Mouse (Mus musculus): Measurements from ENCODE around the gene Togaram2. TPM values are rescaled to one million over a fixed set of nuclear protein-coding genes. Genes with fewer than 3 reads are reported as not detected.

Gene Togaram2
- polyA plus RNA-seq, 1 experiment from 2014 or later, result 3.4 TPM

DNA sequence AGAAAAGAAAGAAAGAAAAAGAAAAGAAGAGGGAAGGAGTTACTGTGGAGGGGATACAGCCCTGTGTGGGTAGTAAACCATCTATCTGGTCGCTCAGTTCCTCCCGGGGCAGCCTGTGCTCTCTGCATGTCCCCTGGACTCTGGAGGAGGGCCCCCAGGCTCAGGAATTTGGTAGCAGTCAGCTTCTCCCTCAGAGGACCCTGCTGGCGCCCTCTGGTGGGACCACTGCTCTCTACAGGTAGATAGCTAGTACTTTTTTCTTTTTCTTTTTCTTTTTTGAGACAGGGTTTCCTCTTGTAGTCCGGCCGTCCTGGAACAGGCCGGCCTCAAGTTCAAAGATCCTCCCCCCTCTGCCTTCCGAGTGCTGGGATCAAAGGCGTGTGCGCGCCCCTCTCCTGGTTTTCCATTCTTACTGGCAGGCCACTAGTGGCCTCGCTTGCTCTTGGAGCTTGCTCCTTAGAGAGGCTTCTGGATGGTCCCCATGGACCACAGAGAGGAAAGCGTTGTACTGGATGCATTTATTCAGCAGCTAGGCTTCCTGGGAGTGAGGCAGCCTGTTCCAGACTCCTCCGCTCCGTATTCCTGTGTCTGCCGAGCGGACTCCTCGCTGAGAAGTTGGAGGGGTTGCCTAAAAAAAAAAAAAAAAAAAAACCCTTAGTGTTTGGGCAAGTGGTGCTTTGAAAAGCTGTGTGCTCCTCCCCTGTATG is 1.1 kb upstream of the Togaram2 start:
- H3K27me3 ChIP-seq (ENCODE audit: control insufficient read depth, insufficient read depth, low read depth, low read length), result no peaks in the 10 kb centered on the region
- H3K4me3 ChIP-seq (ENCODE audit: low read length), result no peak overlapping the region
- WGBS, result 40% methylated on average over 17 of the region's 17 CpGs
- 0 out of 2 replicates have a peak overlapping the region, but pooled peaks have one; percentile 15 for H3K27ac ChIP-seq (ENCODE audit: low read length)
- no peaks in the 10 kb centered on the region for H3K9me3 ChIP-seq (ENCODE audit: control insufficient read depth, low read length)
- H3K36me3 ChIP-seq (ENCODE audit: control insufficient read depth, insufficient read depth, low read length), result no peaks in the 10 kb centered on the region
- ATAC-seq (ENCODE audit: low read depth), result no peak
- no peak overlapping the region for H3K4me2 ChIP-seq (ENCODE audit: low read depth, low read length)
- H3K4me1 ChIP-seq (replicated peaks; ENCODE audit: control insufficient read depth, insufficient read depth, low read length), result peaks cover 35% of the 10 kb centered on the region
- H3K9ac ChIP-seq (ENCODE audit: low read length), result no peak overlapping the region

DNA sequence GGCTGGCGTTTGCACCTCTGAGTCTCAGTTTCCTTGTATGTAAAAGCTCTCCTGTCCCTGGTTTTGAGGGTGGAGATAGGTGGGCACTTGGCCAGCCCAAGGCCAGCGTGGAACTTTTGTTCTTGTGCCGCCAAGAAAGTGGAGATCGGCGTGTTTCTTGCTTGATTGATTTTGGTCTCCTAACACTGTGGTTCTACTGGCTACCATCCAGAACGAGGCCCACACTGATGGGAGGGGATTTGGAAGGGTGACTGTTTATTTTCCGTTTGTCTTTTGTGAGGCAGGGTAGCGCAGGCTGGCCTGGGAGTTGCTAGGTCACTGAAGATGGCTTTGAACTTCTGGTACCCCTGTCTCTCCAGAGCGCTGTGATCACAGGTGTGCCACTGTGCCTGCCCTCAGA is 875 bp downstream of the Togaram2 start:
- WGBS, result 43% methylated on average over 9 of the region's 9 CpGs
- Histone ChIP-seq H3K9ac (ENCODE audit: low read length) (0 out of 2 replicates have a peak overlapping the region, but pooled peaks have one; percentile 22), H3K4me1 (replicated peaks; ENCODE audit: control insufficient read depth, insufficient read depth, low read length) (peaks cover 30% of the 10 kb centered on the region), H3K36me3 (ENCODE audit: control insufficient read depth, insufficient read depth, low read length) (no peaks in the 10 kb centered on the region), H3K9me3 (ENCODE audit: control insufficient read depth, low read length) (no peaks in the 10 kb centered on the region), H3K4me3 (ENCODE audit: low read length) (no peak overlapping the region), H3K4me2 (ENCODE audit: low read depth, low read length) (no peak overlapping the region), H3K27ac (ENCODE audit: low read length) (peak overlapping the region; percentile 72; the same call in 1 of the 2 replicates), H3K27me3 (ENCODE audit: control insufficient read depth, insufficient read depth, low read depth, low read length) (no peaks in the 10 kb centered on the region)
- peak; percentile 27 for ATAC-seq (ENCODE audit: low read depth)

DNA sequence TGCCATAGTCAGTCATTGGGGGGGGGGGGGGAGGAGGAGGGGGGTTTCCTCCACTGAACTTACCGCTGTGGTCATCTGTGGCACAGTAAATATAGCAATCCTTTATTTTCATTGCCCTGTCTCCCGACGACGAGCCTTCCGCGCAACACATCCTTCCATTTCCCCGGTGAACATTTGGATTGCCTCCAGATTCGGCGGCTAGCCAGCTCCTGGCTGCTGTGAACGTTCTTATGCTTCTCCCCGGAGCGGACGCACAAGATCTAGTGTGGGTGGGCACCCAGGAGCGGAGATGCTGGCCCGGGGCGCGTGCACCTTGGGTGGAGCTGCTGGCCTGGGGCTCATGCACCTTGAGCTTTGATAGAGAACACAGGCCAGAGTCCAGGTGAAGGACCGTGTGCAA is 1.8 kb downstream of the Togaram2 start:
- no peak overlapping the region for H3K27ac ChIP-seq (ENCODE audit: low read length)
- H3K4me1 ChIP-seq (replicated peaks; ENCODE audit: control insufficient read depth, insufficient read depth, low read length), result peaks cover 30% of the 10 kb centered on the region
- no peak overlapping the region for H3K4me3 ChIP-seq (ENCODE audit: low read length)
- WGBS, result 52% methylated on average over 18 of the region's 18 CpGs
- H3K27me3 ChIP-seq (ENCODE audit: control insufficient read depth, insufficient read depth, low read depth, low read length), result no peaks in the 10 kb centered on the region
- no peak overlapping the region for H3K4me2 ChIP-seq (ENCODE audit: low read depth, low read length)
- no peaks in the 10 kb centered on the region for H3K9me3 ChIP-seq (ENCODE audit: control insufficient read depth, low read length)
- no peak overlapping the region for H3K9ac ChIP-seq (ENCODE audit: low read length)
- no peaks in the 10 kb centered on the region for H3K36me3 ChIP-seq (ENCODE audit: control insufficient read depth, insufficient read depth, low read length)
- no peak for ATAC-seq (ENCODE audit: low read depth)

DNA sequence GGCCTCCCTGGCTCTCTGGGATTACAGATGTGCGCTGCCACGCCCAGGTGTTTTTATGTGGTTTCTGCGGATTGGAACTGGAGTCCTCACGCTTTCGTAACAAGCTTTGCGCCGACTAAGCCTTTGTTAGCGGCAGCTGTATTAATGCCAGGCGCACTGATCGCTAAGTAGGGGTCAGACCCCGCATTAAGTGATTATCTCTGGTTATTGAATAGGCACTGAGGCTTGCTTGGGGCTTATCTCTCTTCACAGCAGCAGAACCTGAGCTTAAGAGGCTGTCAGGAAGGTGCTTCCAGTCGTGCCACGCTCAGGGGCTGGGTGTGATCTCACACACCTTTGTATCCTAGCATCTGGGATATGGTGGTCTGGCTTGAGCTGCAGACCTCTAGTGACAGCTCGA is 8.6 kb downstream of the Togaram2 start:
- no peak for ATAC-seq (ENCODE audit: low read depth)
- H3K4me1 ChIP-seq (replicated peaks; ENCODE audit: control insufficient read depth, insufficient read depth, low read length), result no peaks in the 10 kb centered on the region
- H3K27ac ChIP-seq (ENCODE audit: low read length), result no peak overlapping the region
- H3K9me3 ChIP-seq (ENCODE audit: control insufficient read depth, low read length), result no peaks in the 10 kb centered on the region
- H3K4me3 ChIP-seq (ENCODE audit: low read length), result no peak overlapping the region
- H3K27me3 ChIP-seq (ENCODE audit: control insufficient read depth, insufficient read depth, low read depth, low read length), result no peaks in the 10 kb centered on the region
- no peaks in the 10 kb centered on the region for H3K36me3 ChIP-seq (ENCODE audit: control insufficient read depth, insufficient read depth, low read length)
- H3K4me2 ChIP-seq (ENCODE audit: low read depth, low read length), result no peak overlapping the region
- no peak overlapping the region for H3K9ac ChIP-seq (ENCODE audit: low read length)
- WGBS, result 78% methylated on average over 14 of the region's 14 CpGs

DNA sequence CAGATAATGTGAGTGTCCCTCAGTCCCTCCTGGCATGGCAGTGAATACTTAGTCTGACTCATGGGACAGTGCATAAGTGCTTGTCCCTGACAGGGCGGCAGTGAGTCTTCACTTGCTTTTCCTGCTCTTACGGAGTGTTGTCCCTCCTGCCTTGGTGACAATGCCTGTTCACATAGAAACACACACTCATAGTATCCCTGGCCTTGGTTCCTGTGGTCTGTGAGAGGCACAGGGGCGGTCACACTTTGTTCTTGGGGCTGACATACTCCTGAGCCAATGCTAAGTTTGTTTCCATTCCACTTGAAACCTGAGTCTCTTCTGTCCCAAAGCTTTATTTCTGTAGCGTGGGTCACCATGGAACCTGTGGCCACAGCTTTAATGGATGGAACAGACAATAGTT is 9.3 kb downstream of the Togaram2 start:
- Histone ChIP-seq H3K27ac (ENCODE audit: low read length) (no peak overlapping the region), H3K4me1 (replicated peaks; ENCODE audit: control insufficient read depth, insufficient read depth, low read length) (no peaks in the 10 kb centered on the region), H3K27me3 (ENCODE audit: control insufficient read depth, insufficient read depth, low read depth, low read length) (no peaks in the 10 kb centered on the region), H3K36me3 (ENCODE audit: control insufficient read depth, insufficient read depth, low read length) (no peaks in the 10 kb centered on the region), H3K4me3 (ENCODE audit: low read length) (no peak overlapping the region), H3K4me2 (ENCODE audit: low read depth, low read length) (no peak overlapping the region), H3K9ac (ENCODE audit: low read length) (no peak overlapping the region), H3K9me3 (ENCODE audit: control insufficient read depth, low read length) (no peaks in the 10 kb centered on the region)
- 67% methylated on average over 4 of the region's 4 CpGs for WGBS
- ATAC-seq (ENCODE audit: low read depth), result no peak

DNA sequence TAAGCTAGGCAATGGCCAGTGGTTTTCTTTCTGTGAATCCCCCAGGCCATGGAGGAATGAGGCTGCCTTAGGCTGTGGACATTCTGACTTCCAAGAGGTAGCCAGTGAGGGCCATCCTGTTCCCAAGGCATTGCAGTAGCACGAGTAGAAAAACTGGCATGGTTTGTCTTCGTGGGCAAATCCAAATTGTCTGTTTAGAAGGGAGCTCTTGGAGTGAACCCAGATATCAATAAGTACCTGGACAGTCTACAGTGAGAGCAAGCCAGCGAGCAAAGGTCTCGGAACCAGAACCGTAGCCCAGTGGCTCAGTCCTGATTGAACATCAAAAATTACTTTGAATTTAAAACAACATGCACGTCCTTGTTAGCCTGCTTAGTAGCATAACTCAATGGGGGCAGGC is 10.2 kb downstream of the Togaram2 start:
- H3K4me2 ChIP-seq (ENCODE audit: low read depth, low read length), result no peak overlapping the region
- H3K4me3 ChIP-seq (ENCODE audit: low read length), result no peak overlapping the region
- no peak overlapping the region for H3K27ac ChIP-seq (ENCODE audit: low read length)
- ATAC-seq (ENCODE audit: low read depth), result no peak
- no peaks in the 10 kb centered on the region for H3K9me3 ChIP-seq (ENCODE audit: control insufficient read depth, low read length)
- no peak overlapping the region for H3K9ac ChIP-seq (ENCODE audit: low read length)
- H3K27me3 ChIP-seq (ENCODE audit: control insufficient read depth, insufficient read depth, low read depth, low read length), result no peaks in the 10 kb centered on the region
- 87% methylated on average over 6 of the region's 6 CpGs for WGBS
- no peaks in the 10 kb centered on the region for H3K4me1 ChIP-seq (replicated peaks; ENCODE audit: control insufficient read depth, insufficient read depth, low read length)
- H3K36me3 ChIP-seq (ENCODE audit: control insufficient read depth, insufficient read depth, low read length), result no peaks in the 10 kb centered on the region

DNA sequence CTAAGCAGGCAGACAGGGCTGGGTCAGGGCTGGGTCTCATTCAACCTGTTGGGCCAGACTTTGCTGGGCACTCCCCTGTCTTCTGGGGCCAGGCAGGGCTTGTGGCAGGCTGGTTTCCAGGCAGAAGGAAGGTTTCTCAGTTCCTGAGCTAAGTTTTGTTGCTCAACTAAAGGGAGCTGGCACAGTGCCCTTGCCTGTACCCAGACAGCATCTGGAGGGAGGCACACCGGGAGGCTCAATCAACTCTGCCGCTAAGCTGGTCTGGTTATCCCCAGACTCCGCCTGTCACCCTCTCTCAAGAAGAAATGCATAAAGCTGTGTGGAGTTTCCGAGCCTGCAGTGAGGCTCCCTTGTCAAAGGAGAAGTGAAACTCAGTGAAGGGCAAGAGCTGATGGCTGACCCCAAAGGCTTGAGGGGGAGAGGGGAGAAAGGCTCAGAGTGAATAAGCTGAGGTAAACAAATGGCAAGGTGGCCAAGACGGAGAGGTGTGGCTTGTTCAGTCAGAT is 11.1 kb downstream of the Togaram2 start:
- WGBS, result 34% methylated on average over 5 of the region's 5 CpGs
- no peak overlapping the region for H3K27ac ChIP-seq (ENCODE audit: low read length)
- no peaks in the 10 kb centered on the region for H3K9me3 ChIP-seq (ENCODE audit: control insufficient read depth, low read length)
- no peaks in the 10 kb centered on the region for H3K27me3 ChIP-seq (ENCODE audit: control insufficient read depth, insufficient read depth, low read depth, low read length)
- no peak overlapping the region for H3K9ac ChIP-seq (ENCODE audit: low read length)
- no peaks in the 10 kb centered on the region for H3K4me1 ChIP-seq (replicated peaks; ENCODE audit: control insufficient read depth, insufficient read depth, low read length)
- H3K36me3 ChIP-seq (ENCODE audit: control insufficient read depth, insufficient read depth, low read length), result no peaks in the 10 kb centered on the region
- no peak overlapping the region for H3K4me2 ChIP-seq (ENCODE audit: low read depth, low read length)
- no peak overlapping the region for H3K4me3 ChIP-seq (ENCODE audit: low read length)
- ATAC-seq (ENCODE audit: low read depth), result peak; percentile 53

DNA sequence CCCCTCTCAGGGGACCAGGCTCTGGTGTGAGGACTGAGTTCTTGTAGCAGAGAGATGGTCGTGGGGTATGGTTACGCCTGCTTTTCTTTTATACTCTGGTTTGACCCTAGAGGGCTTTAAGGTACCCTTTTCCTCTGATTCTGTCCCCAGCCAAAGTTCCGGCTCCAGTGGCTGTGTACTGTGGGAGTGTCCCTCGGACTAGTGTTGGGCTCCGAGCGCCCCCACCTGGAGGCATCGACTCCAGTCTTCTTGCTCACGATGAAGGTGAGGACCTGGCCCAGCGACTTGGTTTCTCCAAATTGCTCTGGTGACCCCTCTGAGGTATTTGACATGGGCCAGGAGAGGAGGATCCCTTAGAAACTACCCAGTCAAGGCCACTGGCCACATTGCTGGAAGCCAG is 14.4 kb downstream of the Togaram2 start:
- WGBS, result 71% methylated on average over 9 of the region's 9 CpGs
- H3K27me3 ChIP-seq (ENCODE audit: control insufficient read depth, insufficient read depth, low read depth, low read length), result no peaks in the 10 kb centered on the region
- no peak overlapping the region for H3K4me2 ChIP-seq (ENCODE audit: low read depth, low read length)
- H3K36me3 ChIP-seq (ENCODE audit: control insufficient read depth, insufficient read depth, low read length), result no peaks in the 10 kb centered on the region
- H3K4me1 ChIP-seq (replicated peaks; ENCODE audit: control insufficient read depth, insufficient read depth, low read length), result peaks cover 10% of the 10 kb centered on the region
- no peak overlapping the region for H3K4me3 ChIP-seq (ENCODE audit: low read length)
- no peak overlapping the region for H3K27ac ChIP-seq (ENCODE audit: low read length)
- no peak for ATAC-seq (ENCODE audit: low read depth)
- no peak overlapping the region for H3K9ac ChIP-seq (ENCODE audit: low read length)
- H3K9me3 ChIP-seq (ENCODE audit: control insufficient read depth, low read length), result no peaks in the 10 kb centered on the region

DNA sequence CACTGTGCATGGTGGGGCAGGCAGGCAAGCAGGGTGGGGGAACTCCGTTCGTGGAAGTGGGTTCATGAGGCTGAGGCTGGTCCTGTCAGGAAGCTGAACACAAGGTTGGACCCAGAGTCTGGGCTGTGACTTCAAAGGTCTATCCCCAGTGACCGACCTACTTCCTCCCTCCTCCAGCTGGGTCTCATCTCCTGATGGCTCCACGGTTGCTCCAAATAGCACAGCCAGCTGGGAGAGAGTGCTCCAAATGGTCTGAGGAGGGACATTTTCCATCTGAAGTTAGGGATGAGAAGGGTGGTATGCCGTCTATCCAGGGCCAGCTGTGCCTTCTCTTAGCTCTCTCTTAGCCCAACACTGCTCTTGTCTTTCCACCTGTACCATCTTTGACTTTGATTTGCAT is 16.8 kb downstream of the Togaram2 start:
- Histone ChIP-seq H3K9me3 (ENCODE audit: control insufficient read depth, low read length) (no peaks in the 10 kb centered on the region), H3K4me3 (ENCODE audit: low read length) (no peak overlapping the region), H3K4me1 (replicated peaks; ENCODE audit: control insufficient read depth, insufficient read depth, low read length) (peaks cover 10% of the 10 kb centered on the region), H3K27me3 (ENCODE audit: control insufficient read depth, insufficient read depth, low read depth, low read length) (no peaks in the 10 kb centered on the region), H3K9ac (ENCODE audit: low read length) (no peak overlapping the region), H3K4me2 (ENCODE audit: low read depth, low read length) (no peak overlapping the region), H3K36me3 (ENCODE audit: control insufficient read depth, insufficient read depth, low read length) (no peaks in the 10 kb centered on the region), H3K27ac (ENCODE audit: low read length) (no peak overlapping the region)
- 30% methylated on average over 5 of the region's 5 CpGs for WGBS
- ATAC-seq (ENCODE audit: low read depth), result peak; percentile 88

Measured in lung, embryonic 16.5 days (tissue).